Mouse (Mus musculus) erythroid progenitor cell, adult 5-6 weeks (primary cell): ENCODE results near the gene Lrrc18. TPM values are rescaled to one million over a fixed set of nuclear protein-coding genes. Genes with fewer than 3 reads are reported as not detected.

Source experiments
- ATAC-seq: replicated peaks from 2 replicates; pipeline ENCODE4 v1.8.0; 2016; ENCODE audit warnings: moderate number of reproducible peaks, mild to moderate bottlenecking, moderate TSS enrichment, inconsistent platforms; ENCODE audit not compliant: poor library complexity, low FRiP score, severe bottlenecking
- total RNA-seq, 2 experiments: library from RNA; stranded (forward) in 1 of 2; stranded (reverse) in 1 of 2; fragments of 150-400 nt in 1 of 2; fragments of 186-747, 209-891 nt in 1 of 2; gene quantifications; 2 replicates each; pipeline versions ENCODE4 v1.2.3 to v1.2.4; 2015 to 2017; ENCODE audit warnings: low replicate concordance in 2 of 2

Gene Lrrc18
- not detected in 2 replicates for total RNA-seq (2015; ENCODE audit: low replicate concordance)
- not detected in 2 replicates for total RNA-seq (2017; ENCODE audit: low replicate concordance)

DNA sequence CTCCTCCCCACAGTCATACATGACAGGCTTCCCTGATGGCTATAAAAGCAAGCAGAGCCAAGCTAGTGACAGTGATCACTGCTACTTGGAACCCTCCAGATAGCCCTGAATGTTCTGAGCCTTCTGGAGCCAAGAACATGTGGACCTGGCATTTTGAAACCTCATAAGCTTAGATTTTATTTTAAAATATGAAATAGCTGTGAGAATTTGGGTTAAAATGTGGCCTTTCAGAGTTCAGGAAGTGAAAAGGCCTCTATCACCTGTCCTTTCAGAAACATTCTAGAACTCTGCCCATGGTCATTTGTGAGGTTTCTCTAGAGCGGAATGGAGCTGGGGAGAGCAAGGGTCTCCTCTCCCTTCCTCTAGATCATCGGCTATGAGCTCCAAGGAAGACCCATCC lies at the start of gene Lrrc18:
TSS of gene Lrrc18 (plus strand) at position 301 of the 400 bp plus-strand sequence.
- ATAC-seq, result no peak

DNA sequence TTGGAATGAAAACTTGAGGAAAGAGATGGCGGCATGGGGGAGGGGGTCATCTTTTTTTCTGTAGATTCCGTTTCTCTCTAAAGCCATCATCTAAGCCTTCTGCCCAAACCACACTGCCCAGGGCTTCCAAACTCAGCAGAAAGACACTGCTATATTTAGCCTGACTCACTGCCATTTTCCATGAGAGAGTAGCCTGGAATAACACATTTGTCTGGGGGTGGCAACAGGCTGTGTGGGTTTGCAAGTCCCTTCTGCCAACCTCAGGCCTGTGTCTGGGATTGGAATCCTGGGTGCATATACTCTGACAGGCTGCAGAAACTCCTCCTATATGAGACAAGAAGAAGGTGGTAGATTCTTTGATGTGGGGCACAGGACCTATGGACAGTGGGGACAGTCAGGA lies 43.7 kb upstream of the Lrrc18 start:
- ATAC-seq, result no peak

DNA sequence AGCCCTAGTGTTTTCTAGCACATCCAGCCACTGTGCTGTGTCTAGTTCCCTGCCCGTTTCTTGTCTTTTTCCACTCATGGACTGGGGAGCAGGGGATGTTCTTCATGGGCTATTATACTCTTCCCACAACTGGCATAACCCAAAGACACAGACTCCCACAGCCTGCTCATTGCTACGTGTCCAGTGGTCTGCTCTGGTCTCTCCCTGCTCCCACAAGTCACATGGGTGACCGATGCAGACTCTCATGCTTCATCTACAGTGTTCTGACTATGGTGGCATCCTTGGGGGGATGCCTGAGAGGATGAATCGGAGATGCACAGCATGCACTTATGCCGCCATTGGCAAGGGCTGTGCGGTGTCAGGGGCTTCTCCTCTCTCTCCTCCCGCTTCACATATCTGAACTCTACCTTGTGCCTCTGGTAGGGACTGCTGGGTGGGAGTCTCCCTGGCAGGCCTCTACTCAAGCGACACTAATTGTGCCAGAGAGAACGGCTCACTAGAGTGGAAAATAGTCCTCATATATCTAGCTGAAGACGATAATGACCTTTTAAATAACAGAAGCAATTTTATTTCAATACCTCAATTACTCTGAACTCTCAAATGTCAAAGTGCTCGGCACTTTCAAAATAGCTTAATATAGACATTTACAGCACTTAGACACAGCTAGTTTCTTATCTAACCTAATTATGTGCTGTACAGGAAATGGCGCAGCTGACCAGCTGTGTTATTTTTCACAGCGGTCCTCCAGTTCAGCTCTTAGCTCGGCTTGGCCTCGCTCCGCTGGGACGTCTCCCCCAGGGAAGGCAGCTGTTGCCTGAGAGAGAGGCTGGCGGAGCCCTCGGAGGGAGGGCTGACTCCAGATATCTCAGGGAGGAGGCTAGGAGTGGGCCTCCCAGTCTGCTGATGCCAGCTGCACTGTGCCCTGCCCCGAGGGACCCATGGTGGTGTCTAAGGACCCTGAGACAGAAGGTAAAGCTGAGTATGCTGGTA lies 40.6 kb upstream of the Lrrc18 start:
- ATAC-seq, result no peak

DNA sequence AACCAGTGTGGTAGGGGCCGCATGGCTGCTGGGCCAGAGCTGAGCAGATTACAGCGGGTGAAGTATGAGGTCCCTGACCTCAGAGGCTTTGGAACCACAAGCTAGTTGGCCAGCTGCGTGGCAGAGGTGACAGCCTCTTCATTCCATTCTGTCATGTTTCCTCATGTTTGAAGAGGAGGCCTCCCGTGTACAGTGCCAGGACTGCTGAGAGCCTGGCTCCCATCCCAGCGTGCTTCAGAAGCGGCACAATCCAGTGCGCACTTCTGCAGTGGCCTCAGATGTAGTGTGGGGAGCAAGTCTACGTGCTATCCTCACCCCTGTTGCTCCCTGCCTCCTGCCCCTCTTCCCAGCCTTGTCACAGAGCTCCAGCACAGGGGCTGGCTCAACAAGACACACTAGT lies 34.7 kb upstream of the Lrrc18 start:
- no peak for ATAC-seq

DNA sequence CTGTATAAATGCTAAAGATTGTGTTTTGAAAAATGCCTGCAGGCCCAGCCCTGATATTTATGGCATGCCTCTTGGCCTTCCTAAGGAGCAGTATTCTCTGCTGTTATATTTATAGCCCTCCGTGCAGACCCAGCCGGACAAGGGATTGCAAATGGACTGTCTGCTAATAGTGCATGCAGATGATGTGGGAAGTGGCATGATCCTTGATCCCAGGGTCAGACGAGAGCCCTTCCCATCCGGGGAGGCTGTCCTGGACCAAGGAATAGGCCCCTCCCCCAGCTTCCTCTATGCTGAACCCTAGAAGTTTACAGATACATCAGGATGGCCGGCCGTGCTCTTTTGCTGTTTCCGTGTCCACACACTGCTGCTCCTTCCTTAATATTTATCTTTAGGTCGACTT lies 32.5 kb upstream of the Lrrc18 start:
- no peak for ATAC-seq

DNA sequence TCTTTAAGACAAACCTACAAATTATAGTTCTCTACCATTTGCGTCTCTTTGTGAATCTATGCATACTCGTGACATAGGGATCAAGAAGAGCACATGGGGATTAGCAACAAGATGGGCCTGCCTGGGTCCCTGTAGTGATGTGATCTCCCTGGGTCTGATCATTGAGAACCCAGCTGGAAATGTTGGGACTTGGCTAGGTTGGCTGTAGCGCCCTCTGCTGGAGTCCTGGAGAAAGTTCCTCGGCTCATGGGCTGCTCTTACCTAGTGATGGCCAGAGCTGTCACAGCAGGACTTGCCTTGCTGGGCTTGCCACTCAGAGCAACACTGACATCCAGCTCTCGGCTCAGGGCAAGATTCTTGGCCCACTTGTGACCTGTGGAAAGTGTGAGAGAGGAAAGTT lies 30.7 kb upstream of the Lrrc18 start:
- no peak for ATAC-seq

DNA sequence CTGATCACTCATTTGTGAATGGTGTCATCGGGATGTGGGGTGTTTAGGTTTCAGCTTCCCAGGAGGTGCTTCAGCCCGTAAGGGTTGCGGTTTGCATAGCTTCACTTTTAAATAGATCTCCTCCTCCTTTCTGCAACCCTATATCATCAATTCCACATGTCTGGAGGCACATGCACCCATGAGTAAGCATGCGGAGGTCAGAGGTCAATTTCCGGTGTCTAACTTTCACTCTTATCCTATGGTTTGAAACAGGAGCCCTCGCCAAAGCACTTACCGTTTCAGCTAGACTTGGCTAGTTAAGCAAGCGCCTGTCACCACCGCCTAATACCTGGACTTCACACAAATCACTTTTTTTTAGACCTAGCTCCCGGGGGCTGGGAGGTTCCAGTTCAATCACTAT lies 26.4 kb upstream of the Lrrc18 start:
- no peak for ATAC-seq

DNA sequence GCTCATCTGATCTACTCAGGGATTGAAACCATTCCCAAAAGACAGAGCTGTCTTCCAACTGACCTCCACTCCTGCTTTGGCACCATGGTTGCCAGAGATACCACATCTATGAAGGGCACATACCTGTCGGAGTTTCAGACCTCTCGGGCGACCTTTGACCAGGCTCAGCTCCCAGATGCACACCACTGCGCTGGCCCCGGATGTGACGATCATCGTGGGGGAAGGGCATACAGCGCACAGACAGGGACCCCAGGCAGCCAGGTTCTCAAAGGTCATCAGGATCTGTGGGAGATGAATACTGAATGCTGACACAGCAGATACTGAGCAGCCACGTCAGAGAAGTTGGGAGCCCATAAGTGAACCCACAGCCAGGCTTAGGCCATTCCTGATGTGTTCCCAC lies 20.5 kb upstream of the Lrrc18 start:
- no peak for ATAC-seq

DNA sequence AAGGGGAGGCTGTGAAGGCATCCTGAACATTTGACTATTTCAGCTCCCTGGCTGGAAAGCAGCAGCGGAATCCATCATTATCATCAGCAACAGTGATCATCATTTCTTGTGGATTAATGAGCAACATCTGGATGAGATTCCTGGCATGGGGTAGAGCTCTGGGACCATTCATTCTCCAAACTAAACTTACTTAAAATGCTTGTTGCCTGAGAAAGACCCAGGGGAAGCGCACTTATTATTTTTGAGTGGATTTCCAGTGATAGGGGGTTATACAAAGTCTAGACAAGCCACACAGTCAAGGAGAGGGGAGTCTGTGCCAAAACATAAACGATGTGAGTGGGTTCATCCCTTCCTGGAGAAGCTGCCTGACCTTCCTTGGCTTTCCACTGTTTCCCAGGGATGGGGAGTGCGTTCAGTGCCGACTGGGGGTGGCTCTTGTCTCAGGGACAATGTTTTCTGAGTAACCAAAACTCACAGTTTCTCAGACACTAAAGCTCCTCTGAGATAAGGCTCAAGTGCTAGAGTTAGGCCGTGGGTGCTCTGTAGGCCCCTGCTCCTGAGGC lies 6.9 kb upstream of the Lrrc18 start:
- no peak for ATAC-seq

DNA sequence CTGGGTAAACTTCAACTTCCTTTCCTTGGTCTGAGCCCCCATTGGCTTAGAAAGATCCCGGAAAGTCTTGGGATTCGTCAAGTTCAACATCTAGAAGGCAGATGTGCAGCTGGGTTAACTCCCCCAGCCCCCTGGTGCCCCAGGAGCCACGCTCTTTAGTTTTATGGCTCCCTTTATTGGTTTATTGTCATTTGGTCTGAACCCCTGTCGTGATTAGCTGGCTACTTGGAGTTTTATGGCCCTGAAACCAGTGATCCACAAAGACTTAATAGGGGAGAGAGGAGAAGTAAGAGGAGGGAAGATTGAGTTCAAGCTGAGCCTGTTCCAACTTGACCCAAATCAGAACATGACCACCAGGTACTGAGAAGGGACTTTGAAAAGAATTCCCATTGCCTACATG lies 4.5 kb upstream of the Lrrc18 start:
- ATAC-seq, result no peak

DNA sequence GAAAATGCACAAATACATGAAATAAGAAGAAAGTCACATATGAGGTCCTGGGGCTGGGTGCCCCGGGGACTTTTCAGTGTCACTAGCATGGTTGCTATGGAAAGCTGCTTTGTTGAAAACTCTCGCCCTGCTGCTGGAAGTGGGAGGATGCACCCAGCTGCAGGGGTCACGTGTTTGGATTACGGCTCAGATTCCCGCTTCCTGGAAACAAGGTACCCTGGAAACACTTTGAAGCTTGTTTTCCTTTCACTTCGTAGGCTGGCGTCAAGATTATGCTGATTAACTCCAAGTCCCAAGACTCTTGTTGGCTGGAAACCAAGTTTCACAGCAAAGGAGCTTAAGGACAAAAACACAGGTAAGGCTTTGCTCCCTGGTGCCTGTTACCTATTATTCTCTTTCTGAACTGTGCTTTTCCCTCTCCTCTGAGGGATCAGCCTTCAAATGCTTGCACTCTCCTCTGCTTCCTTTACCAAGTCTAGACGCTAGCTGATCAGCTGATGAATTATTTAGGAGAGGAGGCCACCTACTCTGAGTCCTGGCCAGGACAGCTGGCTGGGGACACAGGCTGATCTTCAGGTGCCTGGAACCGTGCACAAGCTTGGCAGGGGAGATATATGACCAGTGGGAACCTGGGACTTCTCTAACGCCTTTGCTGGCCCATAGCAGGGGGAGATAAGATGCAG lies 3.9 kb downstream of the Lrrc18 start:
- no peak for ATAC-seq

DNA sequence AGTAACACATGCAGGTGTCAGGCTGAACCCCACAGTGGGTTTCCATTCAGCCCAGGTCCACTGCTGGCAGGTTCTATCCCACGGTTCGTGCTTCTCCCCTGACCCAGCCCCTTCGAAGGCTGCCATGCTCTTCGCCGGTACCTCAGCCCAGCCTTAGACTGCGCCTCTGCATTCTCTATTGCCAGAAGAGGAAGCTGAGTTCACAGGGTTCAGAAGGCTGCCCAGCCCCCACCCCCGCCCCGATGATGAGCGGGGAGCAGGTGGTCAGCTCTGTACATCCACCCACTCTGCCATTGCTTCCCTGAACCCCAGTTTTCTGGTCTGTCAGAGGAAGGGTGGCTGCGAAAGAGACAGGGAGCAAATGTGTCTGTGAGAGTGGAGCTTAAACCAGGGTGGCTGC lies 8.3 kb downstream of the Lrrc18 start:
- no peak for ATAC-seq

DNA sequence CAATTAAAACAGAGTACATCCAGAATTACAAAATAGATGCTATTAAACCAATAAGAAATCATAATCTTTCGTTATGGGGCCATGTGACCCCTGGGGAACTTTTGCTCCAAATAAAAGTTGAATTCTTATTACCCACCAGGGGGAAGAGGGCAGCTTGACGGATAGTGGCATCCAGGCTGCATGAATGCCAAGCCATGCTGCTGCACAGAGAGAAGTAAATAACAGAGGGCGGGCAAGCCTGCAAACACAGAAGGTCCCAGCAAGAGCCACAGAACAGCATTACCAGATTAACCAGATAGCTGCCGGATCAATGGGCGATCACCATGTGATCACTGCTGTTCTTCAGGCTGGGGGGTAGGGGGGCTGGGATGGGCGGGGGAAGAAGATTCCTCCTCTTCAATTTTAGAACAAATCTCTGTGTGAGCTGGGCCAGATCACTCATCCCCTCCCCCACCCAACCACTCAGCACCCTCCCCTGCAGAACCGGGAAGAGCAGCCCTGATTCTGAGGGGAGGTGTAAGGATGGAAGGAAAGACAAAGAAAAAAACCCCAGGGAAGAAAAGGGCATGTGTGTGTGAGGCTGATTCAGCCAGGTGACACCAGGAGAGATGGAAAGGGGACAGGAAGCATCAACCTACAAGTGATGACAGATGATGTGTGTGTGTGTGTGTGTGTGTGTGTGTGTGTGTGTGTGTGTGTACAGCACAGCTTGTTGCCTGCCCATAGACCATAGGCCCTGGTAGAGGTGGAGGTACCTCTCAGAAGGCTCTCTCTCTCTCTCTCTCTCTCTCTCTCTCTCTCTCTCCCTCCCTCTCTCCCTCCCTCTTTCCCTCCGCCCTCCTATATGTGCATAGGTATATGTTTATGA lies 9.2 kb downstream of the Lrrc18 start:
- no peak for ATAC-seq

DNA sequence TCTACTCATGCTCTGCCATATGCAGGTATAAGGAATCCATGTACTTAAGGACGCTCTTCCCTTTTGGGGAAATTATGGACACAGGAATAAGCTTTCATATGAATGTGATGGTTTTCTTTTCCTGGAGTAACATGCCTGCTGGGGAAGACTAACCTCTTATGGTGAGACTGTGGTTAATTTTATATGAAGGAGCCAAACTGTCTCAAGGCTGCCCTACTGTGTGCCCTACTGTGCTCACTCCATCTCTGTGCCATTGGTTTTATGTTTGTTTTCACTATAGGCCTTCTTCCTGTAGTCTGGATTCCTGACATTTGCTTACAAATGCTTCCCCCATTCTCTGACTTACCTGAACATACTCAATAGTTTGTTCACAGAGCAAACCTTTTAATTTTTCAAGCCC lies 13.9 kb downstream of the Lrrc18 start:
- no peak for ATAC-seq

DNA sequence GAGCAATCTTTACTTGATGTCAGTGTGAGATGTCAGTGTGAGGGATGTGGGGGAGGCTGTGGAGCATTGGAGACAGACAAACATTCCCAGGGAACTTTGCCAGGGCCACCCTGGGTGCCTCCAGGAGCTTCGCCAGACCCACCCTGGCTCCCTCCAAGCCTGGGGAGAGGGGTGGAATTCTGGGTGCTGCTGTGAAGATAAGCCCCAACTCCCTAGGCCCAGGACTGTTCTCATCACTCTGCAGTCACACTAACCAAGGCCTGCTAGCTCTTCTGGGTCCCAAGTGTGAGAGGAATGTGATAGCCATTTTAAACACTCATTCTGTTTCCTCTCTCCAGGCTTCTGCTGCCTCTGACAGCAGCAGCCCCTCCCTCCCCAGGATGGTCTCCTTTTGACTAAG lies 16.5 kb downstream of the Lrrc18 start:
- ATAC-seq, result no peak

DNA sequence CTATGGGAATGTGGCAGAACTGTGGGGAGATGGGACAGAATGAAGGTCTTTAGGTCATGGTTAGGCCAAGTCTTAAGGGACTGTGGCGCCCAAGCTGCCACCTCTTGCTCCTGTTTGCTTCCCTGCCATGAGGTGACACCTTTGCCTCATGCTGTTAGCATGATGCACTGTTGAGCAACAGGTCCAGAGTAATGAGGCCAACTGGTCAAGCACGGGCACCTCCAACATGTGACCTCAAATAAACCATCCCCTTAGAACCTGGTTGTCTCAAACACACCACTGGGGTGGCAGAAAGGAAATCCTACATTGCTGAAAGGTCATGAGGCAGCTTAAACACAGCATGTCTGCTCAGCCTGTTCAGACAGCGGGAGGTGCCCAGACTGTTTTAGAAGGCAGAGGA lies 27.9 kb downstream of the Lrrc18 start:
- ATAC-seq, result no peak

DNA sequence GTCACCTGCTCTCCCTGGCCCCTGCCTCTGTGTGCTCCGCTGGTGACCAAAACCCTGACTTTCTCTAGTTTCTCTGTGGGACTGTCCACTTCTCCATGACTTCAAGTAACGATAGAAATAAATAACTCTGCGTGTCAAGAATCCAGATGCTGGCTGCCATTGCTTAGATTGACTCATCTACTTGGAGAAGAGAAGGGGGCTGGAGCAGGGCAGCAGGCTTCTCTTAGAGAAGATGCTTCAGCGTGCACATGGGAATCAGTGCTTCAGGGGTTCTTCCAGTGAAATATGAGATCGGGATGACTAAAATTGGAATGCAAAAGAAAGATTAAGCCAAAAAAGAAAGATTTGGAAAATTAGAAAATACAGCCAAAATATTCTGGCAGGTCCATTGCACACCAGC lies 28.4 kb downstream of the Lrrc18 start:
- ATAC-seq, result no peak

DNA sequence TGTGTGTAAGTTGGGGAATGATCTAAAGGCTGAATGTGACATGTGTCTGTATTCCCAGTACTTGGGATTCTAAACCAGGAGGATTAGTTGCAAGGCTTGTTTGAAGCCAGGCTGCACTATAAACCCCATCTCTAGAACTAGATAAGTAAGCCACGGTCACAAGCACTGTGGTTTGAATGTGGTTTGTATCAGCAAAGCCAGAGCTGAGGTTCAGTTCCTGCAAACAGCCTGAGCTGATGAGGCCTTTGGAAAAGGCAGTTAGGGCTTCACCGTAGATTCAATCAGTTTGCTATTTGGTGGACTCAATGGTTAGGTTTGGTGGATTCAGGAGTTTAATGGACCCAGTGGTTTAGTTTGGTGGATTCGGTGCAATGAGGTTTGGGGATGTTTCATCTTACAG lies 39.7 kb downstream of the Lrrc18 start:
- ATAC-seq, result no peak

DNA sequence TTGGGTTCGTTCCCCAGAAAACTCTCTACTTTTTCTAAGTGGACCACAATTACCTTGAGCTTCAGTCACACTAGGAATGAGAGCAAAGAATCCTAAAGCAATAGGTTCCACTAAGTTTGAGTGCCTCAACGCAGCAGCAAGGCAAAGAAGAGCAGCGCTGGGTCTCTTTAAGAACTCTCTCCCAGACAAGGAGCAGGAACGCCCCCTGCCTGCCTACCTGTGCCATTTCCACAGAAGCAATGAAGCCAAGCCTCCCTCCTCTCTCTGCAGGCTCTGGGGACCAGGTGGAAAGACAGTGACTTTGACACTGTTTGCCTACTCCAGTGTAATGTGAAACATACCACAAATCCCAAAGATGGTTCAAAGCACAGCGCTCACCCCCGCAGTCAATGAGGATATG lies 42.2 kb downstream of the Lrrc18 start:
- ATAC-seq, result no peak

DNA sequence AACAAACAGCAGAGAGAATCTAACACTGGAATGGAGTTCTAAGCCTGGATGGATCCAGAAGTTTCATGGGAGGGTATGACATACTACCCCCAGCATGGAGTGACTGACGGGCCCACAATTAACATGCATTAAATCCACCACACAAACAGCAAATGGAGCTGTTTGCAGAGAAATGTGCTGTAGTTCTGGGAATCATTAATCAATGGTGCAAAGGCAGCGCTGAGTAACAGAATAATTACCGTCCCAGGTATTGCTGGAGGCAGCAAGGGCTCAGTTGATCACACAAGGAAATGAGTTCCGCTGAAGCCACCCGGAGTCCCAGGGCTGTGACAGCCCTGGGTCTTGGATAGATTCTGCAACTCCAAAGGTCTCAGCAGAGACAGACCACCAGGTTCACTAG lies 44.2 kb downstream of the Lrrc18 start:
- no peak for ATAC-seq
